Mouse (Mus musculus) layer of hippocampus, postnatal 10 days (tissue): ENCODE results near the gene Mrpl34. TPM values are rescaled to one million over a fixed set of nuclear protein-coding genes. Genes with fewer than 3 reads are reported as not detected.
"Not testable (repeated sequence)": the region's sequence is repeated elsewhere in the genome, so short reads cannot be mapped to it uniquely, and the experiment has no call there.

Source experiments
- DNase-seq, 2 experiments: peaks; one replicate each; pipeline ENCODE4 v3.0.0; 2021; ENCODE audit warnings: low spot score in 2 of 2
- long read RNA-seq: library from polyadenylated mRNA; stranded (forward); transcript quantifications from one replicate; pipeline ENCODE4 v2.0.0, GENCODE M21; 2023
- total RNA-seq, 2 experiments: library from RNA; stranded (reverse); gene quantifications; 2 replicates each; pipeline ENCODE4 v1.2.3; 2021

The Mrpl34 gene
- total RNA-seq, result 10 to 100 TPM; 59.5 to 69.2 TPM
- long read RNA-seq, transcript Mrpl34-201 (2 exons, 607 nt), result major isoform, 71 of 73 reads
- long read RNA-seq, partial matches to known transcripts, result 0 of 73 reads
- long read RNA-seq, other reads (novel, unspliced or antisense), result 2 of 73 reads

DNA sequence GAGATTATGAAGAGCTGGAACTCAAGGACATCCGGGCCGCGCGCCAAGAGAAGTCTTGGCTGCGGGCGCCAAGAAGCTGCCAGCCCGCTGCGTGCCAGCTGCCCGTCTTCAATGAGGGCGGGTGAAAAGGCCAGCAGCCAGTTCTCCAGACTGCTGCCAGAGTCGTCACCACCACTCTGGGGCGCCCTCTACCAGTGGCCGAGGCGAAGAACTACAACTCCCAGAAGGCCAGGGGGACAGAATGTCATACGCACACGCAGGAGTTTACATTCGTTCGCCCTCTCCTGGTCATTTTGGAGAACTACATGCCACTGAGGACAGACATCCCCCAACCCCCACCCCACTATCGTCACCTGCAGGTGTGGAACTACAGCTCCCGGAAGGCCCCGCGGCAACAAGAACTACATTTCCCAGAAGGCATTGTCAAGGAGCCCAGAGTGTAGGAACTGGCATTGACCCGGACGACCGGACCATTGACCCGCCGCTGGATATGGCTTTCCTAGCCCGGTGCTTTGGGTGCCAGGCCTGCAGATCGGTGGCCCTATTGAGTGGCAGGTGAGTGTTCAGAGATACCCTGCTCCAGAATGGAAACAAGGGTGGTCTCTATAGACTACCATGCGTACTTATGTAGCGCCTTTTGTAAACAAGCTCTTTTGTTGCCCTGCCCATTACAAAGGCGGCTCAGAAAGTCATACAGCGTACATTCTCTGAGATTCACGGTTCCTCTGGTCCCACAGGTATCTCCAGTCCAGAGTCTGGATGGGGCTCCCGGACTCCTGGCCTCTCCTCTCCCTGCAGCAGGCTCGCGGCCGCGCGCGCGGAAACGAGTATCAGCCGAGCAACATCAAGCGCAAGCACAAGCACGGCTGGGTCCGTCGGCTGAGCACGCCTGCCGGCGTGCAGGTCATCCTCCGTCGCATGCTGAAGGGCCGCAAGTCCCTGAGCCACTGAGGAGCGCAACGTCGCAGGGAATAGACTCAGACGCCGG lies at the start of gene Mrpl34:
Mrpl34 (plus strand) TSS at position 447 of the 988 bp plus-strand sequence.
- DNase-seq, result peak; percentile 99 to 100

DNA sequence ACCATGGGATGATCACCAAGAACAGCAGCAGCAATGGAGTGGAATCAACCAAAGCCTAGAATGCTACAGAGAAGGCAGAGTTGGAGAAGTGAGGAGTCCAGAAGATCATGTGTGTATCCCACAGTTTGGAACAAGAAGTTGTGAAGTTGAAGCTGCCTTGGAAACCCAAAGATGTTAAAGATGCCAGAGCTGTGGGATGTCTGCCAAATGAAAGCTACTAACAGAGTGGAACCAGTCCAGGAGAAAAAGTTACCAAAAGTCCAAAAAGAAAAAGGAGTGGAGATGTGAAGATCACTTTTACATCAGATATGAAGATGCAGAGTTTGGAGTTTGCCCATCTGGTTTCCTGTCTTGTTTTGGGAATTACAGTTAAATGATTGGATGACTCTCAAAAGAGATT lies 42.6 kb upstream of the Mrpl34 start:
- no peak for DNase-seq

DNA sequence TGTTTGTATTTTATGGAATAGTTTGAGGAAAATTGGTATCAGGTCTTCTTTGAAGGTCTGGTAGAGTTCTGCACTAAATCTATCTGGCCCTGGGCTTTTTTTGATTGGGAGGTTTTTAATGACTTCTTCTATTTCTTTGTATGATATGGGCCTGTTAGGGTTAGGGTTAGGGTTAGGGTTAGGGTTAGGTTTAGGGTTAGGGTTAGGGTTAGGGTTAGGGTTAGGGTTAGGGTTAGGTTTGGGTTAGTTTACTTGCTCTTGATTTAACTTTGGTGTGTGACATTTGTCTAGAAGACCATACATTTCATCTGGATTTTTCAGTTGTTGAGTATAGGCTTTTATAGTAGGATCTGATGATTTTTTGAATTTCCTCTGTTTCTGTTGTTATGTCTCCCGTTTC lies 31.8 kb upstream of the Mrpl34 start:
- DNase-seq, result not testable (repeated sequence)

DNA sequence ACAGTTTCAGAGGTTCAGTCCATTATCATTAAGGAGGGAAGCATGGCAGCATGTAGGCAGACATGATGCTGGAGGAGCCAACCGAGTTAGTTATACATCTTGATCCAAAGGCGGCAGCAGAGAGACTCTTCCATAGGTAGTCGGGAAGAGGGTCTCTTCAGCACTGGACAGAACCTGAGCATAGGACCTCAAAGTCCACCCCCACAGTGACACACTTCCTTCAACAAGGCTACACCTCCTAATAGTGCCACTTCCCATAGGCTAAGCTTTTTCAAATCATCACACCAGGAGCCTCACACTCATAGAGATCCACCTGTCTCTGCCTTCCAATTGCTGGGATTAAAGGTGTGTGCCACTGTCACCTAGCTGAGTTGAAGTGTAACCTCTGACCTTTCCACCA lies 27.7 kb upstream of the Mrpl34 start:
- DNase-seq, result no peak

DNA sequence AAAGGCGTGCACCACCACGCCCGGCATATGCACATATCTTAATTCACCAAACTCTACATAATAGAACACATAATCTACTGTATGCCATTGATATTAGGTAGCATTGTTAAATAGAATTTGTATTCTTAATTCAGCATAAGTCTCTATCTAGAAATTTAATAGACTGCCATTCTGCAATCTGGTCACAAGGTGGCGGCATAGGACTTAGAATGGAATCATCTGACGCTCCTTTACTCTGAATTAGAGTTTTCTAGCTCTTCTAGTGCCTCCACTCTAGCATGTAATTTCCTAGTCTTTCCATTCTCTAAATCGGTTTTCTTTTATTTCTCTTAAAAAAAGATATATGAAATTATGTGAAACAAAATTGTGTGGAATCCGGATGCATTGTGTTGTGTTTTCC lies 23.4 kb upstream of the Mrpl34 start:
- DNase-seq, result peak; percentile 70

DNA sequence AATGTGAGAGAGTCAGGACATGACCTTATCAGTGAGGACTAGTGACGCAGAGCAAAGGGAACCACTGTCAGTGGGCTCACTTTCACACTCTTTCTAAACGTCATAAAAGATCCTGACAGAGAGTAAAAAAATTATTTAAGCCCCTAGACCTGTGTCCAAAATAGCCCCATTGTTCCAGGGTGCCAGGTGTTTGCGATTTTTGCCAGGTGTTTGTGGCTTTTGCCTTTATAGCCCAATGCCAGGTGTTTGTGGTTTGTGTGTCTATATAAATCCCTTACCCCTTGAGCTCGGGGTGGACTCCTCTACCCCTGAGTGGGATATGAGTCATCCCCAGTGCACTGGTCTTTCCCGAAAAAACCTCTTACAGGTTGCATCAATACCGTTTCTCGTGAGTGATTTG lies 19.7 kb upstream of the Mrpl34 start:
- no peak for DNase-seq

DNA sequence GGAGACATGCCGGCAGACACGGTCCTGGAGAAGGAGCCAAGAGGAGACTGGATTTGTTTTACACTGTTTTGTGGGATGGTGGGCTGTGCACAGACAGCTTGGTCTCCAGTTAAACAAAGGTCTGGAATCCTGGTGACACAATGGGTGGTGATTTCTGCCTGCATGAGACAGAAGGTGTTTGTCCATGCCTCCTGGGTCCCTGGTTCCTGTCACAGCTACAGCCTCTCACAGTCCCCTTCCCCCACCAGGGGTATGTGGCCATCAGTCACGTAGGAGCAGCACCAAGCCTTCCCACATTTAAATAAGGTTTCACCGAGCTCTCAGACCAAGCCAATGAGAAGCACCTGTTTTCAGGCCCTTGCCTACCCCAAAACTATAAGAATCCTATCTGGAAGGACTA lies 13.4 kb upstream of the Mrpl34 start:
- DNase-seq, result no peak

DNA sequence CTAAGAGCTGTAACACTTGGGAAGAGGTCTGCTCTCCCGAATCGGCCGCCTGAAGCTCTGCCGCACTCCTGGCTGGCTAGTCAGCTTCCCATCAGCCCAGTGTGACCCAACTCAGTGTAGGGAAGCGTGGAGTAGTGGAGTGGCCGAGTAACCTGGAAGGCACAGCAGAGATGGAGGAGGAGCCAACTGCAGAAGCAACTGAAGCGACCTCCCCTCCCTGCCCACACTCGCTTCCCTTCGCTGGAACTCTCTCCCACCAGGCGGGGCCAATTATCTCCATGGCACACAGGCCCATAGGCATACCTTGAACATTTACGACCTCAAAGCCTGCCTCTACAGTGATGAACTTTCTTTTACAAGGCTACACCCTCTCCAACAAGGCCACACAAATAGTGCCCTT lies 13.0 kb upstream of the Mrpl34 start:
- DNase-seq, result no peak

DNA sequence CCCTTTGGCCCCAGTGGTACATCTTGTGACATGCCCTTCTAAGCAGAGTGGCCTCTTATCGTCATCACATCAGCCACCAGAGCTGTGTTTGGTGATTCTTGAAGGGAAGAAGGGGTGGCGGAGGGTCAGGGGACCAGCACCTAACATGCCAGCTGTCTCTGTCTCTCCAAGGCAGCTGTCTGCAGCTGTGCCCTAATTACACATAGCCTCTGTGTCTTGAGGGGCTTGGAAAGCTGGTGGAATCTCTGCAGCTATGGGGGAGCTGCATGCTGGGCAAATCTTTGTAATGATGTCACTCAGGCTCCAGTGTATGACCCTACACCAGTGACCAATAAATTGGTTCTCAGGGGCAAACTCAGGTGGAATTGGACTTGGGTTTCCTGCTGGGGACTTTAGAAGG lies 12.1 kb upstream of the Mrpl34 start:
- no peak for DNase-seq

DNA sequence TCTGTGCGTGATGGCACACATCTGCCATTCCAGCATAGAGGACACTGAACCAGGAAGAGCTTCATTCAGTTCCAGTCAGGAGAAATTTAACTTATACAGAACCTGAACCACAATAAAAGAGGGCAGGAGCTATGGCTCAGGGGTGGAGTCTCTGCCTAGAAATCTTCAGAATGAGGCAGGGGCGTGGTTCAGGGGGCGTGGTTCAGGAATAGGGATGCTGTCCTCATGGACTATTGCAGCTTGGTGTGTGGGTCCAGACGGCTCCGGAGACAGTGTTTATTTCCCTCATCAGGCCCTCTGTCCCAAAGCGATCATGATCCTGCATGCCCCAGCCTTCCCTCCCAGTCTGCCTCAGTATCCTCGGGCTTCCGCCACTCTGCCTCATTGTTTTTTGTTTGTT lies 10.1 kb upstream of the Mrpl34 start:
- no peak for DNase-seq

DNA sequence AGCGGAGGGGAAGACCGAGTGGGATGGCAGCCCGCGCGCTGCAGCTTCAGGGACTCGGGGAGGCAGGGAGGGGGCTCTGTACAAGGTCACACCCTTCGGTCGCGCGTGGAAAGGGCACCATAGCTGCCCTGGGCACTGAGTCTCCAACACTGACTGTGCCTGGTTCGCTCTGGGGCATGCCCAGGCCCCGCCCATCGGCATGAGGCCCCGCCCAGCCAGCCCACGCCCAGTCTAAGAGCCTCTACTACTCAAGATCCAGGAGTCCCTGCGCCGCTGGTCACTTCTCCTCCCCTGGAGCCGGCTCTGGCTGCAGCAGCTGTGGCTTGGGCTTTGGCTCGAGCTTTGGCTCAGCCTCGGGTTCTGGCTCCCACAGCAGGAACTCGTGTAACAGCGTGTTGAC lies 7.9 kb upstream of the Mrpl34 start:
- DNase-seq, result no peak

DNA sequence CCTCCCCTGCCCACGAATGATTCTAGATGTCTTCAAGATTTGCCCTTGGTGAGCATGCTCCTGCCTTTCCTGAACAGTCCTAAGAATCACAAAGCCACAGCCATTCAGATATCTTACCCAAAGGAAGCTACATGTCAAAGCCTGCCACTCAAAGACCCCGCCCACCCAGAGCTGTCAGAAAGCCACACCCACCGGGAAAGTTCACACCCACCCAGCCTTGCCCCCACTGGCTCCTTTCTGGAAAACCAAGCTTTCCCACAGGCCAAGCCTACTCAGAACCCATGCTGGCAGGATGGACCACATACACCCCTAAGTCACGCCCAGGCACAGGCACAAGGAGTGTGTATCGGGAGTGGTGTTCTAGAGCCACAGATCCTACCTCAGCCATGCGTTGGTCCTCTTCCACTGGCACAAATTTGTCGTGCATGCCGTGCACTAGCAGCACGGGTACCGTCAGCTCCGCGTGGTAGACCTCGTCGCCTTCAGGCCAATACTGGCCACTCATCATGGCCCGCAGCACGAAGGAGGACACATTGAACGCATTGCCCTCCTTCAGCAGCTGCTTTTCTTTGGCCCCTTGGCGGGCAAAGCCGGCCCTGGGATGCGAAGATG lies 7.0 kb upstream of the Mrpl34 start:
- DNase-seq, result no peak

DNA sequence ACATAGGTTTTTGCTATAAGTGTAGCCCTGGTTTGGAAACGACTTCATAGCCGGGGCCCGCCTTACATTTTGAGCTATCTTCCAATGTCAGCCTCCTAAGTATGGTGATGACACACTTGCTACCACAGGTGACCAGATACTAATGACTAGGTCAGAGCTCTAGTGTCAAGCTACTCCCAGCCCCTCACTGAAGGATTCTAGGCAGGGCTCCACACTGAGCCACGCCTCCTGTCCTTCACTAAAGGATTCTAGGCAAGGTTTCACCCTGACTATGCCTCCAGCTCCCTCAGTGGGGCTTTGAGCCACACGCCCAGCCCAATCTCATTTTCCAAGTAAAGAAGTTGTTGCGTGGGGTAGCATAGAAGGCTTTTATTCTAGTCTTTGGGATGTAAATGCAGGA lies 4.0 kb upstream of the Mrpl34 start:
- DNase-seq, result no peak

DNA sequence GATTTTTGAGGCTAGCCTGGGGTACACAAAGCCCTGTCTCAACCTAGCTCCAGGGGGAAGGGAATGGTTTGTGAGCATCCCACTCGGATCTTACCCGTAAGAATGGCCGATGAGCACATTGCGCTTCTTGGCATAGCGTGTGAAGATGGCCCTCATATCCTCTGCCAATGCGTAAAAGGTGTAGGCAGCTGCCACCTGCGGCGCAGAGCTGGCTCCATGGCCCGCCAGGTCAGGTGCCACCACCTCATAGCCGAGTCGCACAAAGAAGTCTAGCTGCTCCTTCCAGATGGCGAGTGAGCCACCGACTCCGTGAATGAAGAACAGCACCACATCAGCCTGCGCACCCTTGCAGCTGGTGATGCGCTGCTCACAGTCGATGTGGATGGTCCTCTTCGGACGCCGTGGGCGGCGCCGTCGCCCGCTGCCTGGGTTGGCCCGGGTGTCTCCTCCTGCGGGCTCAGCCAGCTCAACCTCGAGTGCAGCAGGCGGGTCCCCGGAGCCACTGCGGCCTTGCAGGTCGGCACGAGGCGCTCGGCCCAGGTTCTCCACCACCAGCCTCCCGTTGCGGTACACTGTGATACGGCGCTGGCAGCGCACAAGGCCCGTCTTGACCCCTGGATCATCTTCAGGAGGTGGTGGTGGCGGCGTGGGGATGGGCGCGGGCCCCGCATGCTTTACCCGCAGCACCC lies 3.5 kb upstream of the Mrpl34 start:
- peak; percentile 10 to 34 for DNase-seq

DNA sequence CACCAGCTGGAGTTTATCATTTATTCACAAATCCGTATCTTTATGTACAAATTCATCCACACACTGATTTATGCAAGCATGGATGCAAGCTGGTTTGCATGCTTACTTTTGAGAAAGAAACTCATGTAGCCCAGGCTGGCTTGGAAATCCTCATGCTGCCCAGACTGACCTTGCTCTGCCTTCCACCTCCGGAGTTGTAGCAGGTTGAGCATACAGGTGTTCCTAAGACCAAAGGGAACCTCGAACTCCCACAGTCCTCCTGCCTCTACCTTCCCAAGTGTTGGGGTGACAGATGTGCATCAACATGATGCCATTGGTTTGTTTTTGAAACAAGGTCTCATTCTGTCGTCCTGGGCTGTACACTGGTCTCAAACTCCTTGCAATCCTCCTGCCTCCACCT lies 2.6 kb upstream of the Mrpl34 start:
- peak; percentile 7 to 13 for DNase-seq

DNA sequence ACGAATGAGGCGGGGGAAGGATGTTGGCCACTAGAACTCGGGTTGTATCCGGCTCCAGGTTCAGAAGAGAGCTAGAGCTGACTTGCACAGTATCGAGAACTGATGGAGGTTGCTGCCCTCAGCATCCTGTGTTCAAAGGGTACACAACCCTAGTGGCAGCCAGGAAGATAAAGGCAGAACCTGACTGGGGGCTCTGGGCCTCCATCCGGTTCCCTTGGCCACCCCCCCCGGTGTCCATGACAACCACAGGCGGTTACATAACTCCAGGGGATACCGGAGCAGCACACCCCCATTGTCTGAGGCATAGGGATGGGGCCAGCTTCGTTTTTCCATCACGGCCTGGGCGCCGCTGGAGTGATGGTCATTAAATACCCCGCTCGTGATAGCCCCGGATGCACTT lies 2.0 kb upstream of the Mrpl34 start:
- DNase-seq, result no peak

DNA sequence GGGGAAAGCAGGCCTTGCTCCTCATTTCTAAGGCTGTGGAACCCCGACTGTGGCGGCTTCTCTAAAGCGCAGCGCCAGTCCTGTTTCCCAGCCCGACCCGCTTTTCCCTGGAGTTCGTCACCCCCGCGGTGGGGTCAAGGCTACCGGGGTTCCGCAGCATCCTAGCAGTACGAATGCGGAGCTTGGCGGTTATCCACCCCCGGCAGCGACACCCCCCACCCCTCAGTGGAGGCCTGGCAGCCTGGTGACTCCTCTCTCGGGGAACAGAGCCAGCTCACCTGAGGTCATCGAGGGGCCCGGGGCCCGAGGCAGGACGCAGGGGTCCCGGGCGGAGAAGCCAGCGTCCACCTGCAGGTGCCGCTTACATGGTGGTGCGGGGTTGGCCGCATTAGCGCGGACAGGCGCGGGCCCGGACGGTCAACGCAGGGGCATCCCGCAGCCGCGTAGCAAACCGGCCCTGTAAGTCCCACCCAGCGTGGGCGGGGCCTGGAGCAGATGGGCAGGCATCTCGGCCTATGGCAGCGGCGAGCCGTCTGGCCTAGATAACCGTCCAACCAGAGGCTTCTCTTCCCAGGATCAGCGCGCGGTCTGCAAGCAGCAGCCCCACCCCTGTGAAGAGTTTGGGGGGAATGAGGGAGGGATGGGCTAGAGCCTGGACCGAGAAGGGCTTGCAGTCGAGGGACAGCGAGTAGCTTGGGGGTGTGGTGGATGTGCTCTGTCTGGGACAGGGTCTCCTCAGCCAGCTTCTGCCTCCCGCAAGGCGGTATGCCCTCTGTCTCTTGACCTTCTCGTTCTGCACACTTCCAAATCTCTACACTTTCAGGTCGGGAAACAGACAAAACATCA lies 1.3 kb upstream of the Mrpl34 start, which contains the start of gene Abhd8:
Abhd8 (minus strand) TSS at position 468 of the 846 bp plus-strand sequence.
- DNase-seq, result peak; percentile 98 to 99

DNA sequence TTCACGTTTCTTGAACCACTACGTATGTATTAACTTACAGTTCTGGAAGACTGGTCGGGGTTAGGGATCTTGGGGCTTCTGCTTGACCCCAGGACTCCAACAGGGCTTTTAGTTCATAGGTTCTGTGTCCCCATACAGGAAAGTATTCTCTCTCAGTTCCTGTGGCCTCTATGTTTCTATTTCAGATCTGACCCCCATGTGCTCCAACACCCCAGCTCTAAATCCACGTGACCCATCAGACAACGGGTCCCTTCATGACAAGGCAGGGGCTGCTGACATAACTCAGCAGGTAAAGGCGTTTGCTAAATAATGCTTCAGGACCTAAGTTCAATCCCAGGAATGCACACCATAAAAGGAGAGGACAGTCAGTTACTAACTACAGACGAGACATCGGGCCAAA lies 974 bp downstream of the Mrpl34 start:
- no peak for DNase-seq

DNA sequence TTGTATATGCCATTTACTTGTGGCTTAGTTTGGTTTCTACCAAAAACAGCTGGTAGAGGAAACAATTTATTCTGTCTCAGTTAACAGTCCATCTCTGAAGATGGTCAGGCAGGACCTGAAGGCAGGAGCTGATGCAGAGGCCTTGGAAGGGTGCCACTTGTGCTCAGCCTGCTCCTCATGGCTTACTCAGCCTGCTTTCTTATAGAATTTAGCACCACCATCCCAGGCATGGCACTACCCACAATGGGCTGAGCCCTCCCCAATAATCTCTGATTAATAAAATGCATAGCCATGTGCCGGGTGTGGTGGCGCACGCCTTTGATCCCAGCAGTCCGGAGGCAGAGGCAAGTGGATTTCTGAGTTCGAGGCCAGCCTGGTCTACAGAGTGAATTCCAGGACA lies 1.4 kb downstream of the Mrpl34 start:
- peak; percentile 11 to 16 for DNase-seq

DNA sequence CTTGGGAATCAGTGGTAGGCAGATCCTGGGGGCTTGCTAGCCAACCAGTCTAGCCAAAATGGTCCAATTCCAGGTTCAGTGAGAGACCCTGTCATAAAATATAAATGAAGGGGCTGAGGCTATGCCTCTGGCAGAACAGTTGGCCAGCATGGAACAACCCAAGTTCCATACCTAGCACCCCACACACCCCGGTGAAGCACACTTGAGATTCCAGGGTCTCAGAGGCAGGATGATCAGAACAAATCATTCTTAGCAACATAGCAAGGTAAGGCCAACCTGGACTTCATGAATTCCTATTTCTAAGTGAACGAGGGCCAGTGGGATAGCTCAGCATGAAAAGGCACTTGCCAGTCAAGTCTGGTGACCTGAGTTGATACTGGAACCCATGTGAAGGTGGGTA lies 2.4 kb downstream of the Mrpl34 start:
- no peak for DNase-seq

DNA sequence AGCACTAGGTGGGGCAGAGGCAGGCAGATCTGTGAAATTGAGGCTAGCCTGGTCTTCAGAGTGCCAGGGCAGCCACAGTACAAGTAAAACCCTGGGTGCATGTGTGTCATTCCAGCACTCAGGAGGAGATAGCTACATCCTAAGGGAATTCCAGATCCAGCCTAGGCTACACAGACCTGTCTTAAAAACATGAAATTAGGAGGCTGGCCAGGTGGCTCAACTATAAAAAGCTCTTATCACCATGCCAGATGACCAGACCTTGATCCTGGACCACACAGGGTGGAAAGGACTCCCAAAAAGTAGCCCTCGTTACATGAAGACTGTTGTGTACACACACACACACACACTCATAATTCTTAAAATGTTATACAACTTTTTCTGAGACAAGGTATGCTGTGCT lies 3.2 kb downstream of the Mrpl34 start:
- DNase-seq, result no peak
